Mouse (Mus musculus): ENCODE data around the gene Ttc39a.
"Not testable (repeated sequence)": the region's sequence is repeated elsewhere in the genome, so short reads cannot be mapped to it uniquely, and the experiment has no call there.

The Ttc39a gene

DNA sequence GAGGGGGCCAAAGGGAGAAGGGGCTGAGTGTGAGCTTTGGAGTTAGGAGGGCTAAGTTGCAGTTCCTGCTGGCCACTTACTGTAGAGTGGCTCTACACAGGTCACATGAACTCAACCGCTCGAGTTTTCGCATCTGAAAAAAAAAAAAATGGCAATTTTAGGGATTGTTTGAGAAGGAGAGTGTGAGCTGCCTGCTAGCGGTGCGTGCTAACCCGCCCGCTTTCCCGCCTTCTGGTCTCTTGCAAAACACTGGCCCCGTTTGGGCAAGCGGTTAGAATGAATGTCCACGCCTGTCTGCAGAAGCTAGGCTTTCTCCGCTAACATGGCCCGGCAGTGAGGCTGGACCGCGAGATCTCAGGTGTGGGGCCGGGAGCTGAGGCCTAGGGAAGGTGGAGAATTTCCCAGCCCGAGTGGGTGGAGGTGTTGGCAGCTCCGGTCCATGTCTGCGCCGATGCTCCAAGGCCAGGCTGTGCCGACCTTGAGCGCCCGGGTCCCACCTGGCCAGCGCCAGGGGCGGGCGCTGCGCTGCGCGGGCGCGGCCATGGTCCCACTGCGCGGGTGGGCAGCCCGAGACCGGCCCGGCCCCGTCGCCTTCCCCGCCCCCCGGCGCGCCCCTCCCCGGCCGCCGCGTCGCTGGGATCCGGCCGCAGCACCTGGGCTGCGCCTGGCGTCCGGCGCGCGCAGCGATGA lies at the start of gene Ttc39a:
Ttc39a (plus strand) TSS at position 138 of the 690 bp plus-strand sequence.
- DNase-seq, result peak; percentile 34

GRCm38 (mm10) chr4:109378107-109378506 lies 28.3 kb upstream of the Ttc39a start:
- no peak for DNase-seq

DNA sequence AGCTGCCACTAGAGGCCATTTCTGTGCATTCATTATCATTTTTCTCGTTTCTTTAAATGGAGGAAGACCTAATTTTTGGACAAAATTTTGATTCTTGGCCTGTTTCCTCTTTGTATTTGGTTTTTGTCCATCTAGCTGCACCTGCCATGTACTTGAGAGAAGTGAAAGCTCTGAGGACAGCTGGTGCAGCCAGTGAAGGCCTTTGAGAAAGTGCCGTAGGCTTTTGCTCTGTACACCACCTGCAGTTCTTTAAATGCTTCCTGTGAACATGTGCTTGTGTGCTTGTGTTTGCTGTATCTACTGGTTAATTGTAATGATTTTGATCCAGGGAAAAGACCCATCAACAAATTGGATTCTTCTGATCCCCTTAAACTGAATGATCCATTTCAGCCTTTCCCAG lies 24.0 kb upstream of the Ttc39a start:
- no peak for DNase-seq

GRCm38 (mm10) chr4:109385599-109385998 lies 20.8 kb upstream of the Ttc39a start:
- no peak for DNase-seq

DNA sequence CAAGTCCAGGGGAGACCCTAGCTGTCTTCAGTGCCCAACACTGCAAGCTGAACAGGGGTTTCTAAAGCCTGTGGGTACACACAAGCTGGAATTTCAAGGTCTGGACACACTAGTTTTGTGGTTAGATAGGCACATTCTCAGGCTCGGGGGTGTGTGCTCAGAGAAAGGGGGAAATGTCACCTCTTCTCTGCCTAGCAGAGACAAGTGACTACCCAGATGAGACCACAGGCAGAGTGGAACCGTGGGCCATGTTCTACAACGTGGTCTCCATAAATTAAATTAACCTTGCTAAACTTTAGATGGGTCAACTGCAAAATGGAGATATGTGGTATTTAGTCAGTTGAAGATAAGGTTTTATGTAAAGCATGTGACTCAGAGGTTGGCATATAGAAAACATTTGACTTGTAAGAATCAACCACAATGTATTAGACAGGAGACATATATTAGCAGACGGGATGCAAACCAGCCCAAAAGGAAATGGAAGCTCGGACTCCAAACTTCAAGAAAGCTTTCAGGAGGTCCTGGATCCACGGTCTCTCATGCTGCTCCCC lies 13.1 kb upstream of the Ttc39a start:
- no peak for DNase-seq

DNA sequence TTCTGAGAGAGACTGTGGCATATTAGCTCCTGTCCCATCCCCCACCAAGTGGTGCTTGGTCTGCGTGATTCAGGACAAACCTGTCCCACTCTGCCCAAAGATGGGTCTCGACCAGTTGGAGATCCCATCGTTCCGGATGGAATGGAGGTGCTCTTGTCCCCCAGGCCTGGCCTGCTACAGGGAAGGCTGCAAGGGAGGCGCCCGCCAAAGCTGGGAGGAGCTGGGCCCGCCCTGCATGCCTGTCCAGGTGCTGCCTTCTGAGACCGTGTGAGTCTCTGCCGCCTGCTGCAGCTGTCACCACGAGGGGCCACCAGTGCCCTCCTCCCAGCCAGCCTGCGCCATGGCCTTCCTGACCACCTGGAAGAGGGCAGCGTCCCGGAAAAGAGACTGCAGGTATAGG lies 12.5 kb upstream of the Ttc39a start:
- DNase-seq, result no peak

DNA sequence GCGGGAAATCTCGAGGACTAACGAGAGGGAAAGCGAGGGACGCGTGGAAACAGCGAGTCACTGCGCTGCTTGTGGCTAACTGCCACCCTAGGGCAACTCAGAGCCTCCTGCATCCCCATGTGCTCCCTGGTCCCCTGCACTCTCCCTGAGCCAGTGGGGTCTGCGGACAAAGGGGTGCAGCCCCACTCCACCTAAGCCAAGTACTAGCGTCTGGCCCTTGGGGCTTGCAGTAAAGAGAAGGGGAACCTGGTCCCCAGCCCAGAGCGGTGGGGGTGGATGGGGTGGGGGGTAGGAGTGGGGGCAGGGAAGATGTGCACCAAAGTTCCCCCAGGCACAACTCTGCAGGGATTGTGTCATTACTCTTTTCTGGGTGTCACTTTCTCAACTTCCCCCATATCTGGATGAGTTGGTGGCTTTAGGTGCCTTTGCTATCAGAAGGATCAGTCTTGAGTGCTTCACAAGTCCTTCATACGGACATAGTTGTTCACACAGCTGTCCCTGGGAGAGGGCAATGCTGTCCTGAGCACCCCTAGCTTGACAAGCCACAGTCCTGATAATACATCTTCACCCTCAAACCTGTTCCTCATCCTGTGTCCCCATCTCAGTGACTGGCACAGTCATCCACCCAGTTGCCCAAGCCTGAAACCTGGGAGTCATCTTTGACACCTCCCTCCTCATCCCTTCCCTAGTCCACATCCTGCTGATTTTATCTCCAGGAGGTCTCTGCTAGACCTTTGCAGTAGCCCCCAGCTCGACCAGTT lies 11.9 kb upstream of the Ttc39a start:
- peak; percentile 11 for DNase-seq

DNA sequence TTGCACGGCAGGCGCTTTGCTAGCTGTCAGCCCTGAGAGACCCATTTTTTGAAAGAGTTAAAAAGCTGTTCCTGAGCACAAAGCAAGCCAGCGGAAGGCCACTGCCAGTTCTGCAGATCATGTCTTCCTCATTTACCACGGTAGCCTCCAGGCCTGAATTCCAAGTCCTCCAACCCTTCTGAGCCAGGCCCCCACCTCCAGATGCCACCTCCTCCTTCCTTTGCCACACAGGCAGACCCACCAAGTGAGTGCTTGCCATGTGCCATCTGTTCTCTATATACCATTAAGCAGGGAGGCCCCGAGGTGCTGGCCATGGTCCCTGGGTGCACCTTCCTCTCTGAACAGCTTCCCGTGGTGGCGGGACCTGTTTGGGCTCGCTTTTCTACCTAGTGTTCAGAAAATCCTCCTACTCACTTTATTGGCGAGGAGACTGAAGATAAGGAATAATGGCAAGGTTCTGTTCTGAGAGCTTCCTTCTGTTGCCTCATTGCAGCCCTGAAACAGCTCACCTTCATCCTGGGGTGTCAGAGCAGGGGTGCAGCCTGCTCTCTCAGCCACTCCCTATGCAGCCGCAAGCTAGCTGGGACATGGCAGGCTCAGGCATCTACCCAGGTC lies 6.0 kb upstream of the Ttc39a start:
- DNase-seq, result no peak

GRCm38 (mm10) chr4:109401176-109401689 lies 5.2 kb upstream of the Ttc39a start:
- DNase-seq, result no peak

DNA sequence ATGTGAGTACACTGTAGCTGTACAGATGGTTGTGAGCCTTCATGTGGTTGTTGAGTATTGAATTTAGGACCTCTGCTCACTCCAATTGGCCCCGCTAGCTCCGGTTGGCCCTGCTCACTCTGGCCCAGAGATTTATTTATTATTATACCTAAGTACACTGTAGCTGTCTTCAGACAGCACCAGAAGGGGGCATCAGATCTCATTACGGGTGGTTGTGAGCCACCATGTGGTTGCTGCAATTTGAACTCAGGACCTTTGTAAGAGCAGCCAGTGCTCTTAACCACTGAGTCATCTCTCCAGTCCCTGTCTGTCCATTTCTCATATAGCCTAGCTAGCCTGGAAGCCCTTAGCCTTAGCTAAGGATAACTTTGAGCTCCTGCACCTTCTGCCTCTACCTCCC lies 1.5 kb upstream of the Ttc39a start:
- DNase-seq, result not testable (repeated sequence)

- no peak for DNase-seq
Measured at GRCm38 (mm10) chr4:109405415-109405814, 1.0 kb upstream of the Ttc39a start.

GRCm38 (mm10) chr4:109406054-109406485 lies 353 bp upstream of the Ttc39a start:
- DNase-seq, result peak; percentile 57

DNA sequence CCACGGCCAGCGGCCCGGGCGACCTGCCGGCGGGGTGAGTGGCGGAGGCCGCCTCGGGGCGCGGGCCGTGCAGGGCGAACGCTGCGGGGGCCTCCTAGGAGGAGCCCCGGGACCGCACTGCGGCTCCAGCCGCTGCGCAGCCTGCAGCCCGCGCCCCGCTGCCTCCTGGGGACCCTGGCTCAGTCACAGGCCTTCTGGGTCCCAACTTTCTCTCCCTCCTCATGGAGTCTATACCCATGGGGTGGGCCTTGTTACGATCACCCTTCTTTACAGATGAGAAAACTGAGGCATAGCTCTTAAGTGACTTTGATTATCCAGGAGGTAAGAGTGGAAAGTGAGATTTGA lies 725 bp downstream of the Ttc39a start:
- DNase-seq, result no peak

- no peak for DNase-seq
Measured at GRCm38 (mm10) chr4:109407701-109408485, 1.5 kb downstream of the Ttc39a start.

DNA sequence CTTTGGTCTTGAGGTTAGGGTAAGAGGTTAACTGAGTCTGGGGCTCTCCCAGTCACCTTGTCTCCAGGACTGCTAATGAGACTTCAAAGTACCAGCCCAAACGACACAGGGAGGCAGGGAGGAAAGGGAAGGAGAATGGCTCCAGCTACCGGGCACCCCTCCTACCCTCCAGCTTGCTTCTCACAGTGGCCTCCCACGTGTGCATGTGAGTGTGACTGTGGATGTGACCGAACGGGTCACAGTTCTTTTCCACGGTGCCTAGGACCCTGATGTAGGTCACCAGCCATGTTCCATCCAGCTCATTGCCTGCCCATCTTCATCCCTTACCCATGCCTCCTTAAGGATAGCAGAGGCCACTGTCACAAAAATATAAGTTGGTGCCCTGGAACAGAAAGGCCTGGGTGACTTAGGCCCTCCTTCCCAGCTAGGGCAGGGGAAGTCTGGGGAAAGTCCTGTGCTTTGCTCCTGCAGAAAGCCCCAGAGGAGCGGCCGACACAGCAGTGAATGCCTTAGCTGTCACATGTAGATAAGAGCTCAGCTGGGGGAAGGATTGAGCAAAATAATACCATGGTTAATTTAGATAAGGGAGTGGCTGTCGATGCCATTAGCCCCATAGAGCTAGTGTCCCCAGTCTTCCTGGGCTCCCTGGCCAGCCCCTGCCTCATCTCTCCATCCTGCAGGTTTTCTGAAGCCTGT lies 4.4 kb downstream of the Ttc39a start:
- DNase-seq, result no peak

DNA sequence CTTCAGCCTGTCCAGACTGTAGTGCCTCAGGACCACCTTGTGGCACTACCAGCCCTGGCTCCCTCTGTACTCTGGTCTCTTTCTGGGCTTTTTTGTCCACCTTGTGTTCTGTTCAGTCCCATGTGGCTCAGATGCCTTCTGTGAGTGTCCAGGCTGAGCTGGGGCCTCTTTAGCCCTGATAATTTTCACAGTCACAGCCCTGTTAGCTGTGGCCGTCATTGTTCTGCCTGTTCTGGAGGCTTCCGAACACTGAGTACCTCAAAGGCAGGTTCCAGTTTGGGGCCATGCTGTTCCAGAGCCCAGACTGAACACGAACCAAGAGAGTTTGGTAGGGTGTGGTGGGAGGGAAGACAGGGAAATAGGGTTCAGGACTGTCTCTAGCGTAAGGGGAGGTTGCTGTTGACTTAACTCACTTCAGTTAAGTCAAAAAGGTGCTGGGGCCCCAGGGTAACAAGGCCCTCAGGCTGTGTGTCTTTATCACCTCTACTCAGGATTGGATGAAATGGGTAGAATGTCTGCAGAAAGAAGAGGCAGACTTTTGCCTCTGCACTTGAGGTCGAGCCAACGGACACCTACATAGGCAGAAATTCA lies 5.0 kb downstream of the Ttc39a start:
- DNase-seq, result no peak

DNA sequence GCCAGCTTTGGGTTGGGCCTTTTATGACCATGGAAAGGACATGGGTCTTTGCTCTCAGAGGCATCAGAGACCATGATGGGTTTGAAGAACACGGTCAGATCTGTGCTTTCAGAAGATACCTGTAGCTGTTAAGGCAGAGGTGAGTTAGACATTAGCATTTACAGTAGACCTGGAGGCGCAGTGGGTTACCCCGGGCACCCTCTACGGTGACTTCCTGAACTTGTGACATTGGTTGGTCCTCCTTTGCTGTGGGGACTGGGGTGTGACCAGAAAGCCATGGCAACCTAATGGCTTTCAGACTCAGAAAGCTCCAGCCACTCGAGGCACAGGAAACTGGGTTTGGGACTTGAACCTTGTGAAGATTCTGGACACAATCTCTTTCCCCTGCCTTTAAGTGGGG lies 5.8 kb downstream of the Ttc39a start:
- DNase-seq, result no peak

DNA sequence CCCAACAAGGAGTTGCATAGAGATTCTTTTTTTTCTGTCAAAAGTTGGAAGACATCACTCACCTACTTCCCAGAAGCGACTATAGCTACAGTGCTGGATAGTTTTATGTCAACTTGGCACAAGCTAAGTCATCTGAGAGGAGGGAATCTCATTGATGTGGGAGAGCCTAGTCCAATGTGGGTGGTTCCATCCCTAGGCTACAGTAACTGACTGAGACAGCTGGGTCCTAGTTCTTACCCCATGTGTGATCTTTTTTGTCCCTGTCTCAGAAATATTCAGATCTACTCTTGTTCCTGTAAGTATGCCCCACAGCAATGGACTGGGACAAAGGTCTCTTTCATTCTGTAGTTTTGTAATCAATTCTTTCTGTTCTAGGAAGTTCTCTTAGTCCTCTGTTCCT lies 11.6 kb downstream of the Ttc39a start:
- no peak for DNase-seq

- no peak for DNase-seq
Measured at GRCm38 (mm10) chr4:109419017-109419416, 12.6 kb downstream of the Ttc39a start.

- no peak for DNase-seq
Measured at GRCm38 (mm10) chr4:109419563-109419962, 13.1 kb downstream of the Ttc39a start.

DNA sequence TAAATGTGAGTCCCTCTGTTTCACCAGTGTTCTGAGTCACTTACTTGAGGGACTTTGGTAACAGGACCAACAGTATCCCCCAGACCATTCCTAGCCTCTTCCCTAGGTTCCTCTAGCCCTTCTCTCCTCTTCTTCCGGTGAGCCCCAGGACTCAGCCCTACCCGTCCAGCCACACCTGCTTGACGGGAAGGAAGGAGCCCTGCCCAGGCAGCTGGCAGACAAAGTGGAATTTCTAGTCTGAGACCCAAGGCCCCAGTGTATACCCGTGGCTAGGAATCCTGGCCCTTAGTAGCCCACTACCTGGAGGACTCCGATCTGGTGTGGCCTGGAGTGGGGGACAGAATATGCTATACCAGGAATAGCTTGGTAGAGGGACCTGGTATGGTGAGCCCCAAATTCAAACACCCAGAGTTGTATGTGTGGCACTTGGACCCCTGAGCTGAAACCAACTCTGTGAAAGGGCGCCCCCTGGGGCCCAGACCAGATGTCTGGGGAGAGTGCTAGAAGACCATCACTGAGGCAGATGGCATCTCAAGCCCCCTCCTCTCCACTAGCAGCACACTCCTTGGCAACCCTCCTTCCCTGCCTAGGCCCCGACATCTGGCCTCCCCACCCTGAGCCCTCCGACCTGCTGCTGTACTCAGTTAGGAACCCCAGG lies 13.8 kb downstream of the Ttc39a start:
- DNase-seq, result peak; percentile 29
